Mouse (Mus musculus) heart, postnatal 0 days (tissue): ENCODE measurements around the gene Prkag2.

Experiments
- CTCF ChIP-seq: IDR thresholded peaks from 2 replicates; pipeline ENCODE4 v1.5.1; 2016; ENCODE audit warnings: antibody characterized with exemption, control low read depth, low read depth
- EP300 ChIP-seq: IDR thresholded peaks from 2 replicates; pipeline ENCODE4 v1.6.1; 2016; ENCODE audit warnings: antibody characterized with exemption, low read depth

- no peak for TF ChIP-seq CTCF
- no peak for TF ChIP-seq EP300
These were observed 129.7 kb downstream of the Prkag2 start for GRCm38 (mm10) chr5:24970552-24971275.
